Mouse (Mus musculus) urinary bladder, postnatal 4 days (tissue): ENCODE data around the gene Tcl1b1.
"Not testable (repeated sequence)": the region's sequence is repeated elsewhere in the genome, so short reads cannot be mapped to it uniquely, and the experiment has no call there.

ENCODE experiments used
- DNase-seq, 2 experiments: peaks; one replicate each; pipeline ENCODE4 v3.0.0; 2021 to 2022; ENCODE audit warnings: low spot score in 2 of 2

The Tcl1b1 gene

DNA sequence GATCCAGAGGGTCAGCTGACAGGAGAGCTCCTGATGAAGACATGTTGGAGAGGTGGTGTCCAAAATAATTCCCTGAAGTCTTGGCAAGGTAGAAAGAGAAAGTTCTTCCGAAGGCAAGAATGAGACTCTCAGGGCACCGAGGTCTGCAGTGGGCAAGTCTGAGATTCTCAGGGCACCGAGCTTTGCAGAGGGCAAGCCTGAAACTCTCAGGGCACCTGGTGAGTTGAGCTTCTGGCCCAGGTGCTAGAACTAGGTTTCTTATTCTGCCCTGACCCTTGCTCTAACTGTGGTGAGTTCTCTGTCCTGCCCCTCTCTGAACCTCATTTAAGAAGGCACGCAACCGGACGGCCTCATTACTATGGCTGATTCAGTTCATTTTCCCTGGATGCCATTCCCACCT, 31.3 kb downstream of the Tcl1b1 start, which contains the start of gene Tcl1b3:
Gene Tcl1b3 (plus strand): TSS at position 301 of the 400 bp plus-strand sequence.
- DNase-seq = not testable (repeated sequence)

DNA sequence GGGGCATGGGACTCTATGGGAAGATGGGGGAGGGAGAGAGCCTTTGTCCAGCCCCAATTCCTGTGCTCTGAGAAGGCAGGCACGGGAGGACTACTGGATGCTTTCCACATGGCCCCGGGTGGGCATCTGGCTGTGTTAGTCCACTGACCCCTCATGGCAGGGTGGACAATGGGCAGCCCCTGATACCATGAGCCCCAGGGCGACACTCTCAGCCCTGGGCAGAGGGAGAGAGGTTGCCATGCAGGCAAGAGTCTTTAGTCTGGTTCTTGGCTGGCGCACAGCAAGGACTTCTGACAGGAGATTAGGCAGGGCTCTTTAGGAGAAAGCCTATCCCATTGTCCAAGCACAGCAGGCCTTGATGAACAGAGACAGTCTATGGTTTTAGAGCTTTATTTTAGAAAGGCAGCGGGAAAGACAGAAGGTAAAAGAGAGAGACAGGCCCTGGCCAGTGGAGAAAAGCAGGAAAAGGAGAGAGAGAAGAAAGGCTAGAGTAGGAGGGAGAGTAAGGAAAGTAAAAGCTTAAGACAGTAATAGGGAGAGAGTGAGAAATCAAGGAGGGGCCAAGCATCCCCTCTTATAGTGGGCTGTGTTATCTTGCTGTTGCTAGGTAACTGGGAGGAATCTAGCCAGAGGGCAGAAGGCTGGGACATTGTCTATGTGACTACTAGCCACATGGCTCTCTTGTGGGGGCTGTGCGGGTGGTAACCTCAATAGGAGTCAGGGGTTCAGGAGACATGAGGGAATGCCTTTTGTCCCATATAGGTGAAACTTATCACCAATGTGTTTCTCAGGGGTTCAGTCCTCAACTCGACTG, 40.4 kb downstream of the Tcl1b1 start:
- not testable (repeated sequence) for DNase-seq

DNA sequence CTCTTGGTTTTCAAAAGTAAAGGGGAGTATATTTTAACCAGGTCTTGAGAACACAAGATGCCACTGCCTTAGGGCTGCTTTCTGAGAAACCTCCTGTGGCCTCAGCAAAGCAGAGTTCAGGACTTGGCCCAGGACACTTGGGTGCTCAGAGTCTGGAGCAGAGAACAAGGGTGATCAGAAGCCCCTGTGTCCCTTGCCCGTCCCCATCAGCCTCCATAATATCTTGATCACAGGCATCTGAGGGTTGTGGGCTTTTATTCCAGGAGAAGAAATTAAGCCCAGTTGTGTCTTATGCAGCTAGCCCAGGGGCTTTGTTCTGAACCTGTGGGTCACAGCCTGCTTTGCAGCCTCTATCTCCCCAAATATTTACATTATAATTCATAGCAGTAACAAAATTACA, 42.2 kb downstream of the Tcl1b1 start, which contains the start of gene Tcl1b4:
Gene Tcl1b4 (plus strand): TSS at position 301 of the 400 bp plus-strand sequence.
- DNase-seq = not testable (repeated sequence)

DNA sequence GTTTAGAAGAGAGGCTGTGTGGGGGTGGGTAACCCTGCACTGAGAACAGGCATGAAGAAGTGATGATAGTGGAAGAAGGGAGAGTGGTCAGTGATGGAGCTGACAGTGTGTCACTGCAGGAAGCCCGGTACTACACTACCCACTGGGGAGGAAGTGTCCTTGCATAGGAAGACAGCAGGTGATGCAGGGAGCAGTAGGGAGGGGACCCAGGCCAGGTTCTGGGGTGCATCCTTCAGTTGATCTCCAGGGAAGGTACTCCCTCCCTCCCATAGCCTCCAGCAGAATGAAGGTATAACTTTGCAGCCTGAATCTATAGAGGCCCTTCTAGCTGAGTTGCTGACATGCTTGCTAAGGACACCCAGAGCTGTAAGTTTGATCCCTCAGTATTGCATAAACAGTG, 47.6 kb downstream of the Tcl1b1 start:
- DNase-seq = no peak

DNA sequence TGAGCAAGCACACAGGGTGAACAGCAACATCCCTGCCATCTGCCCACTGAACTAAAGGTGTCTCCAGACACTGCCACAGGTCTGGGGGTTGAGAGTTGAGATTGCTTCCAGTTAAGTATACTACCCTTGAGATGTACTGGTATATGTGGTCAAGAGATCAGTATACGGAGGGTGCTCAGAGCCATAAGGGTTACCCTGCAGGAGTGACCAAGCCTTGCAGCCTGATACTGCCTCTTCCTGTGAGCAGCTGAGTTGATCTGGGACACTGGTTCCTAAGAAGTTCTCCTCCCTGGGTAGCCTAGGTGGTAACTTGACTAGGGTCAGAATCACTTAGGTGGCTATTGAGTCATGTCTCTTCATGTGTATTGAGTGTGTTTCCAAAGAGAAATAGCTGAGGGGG, 49.0 kb downstream of the Tcl1b1 start:
- DNase-seq = no peak

DNA sequence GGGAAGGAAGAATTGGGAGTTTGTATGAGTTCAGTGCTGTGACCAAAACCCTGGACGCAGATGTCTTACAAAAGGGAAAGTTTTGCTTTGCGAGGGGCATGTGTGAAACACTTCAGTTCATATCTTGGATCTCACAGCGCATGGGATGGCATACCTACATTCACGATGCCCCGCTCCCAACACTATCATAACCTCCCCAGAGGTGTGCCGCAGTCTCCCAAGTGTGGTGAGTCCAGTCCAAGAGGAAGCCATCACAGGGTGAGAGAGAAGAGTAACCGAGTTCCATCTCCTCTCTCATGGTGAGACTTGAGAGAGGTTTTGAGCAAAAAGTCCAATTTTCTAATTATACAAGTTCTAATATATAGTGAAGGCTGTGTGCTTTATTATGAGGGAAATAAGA, 49.7 kb downstream of the Tcl1b1 start:
- DNase-seq = no peak
